Mouse (Mus musculus) kidney, postnatal 0 days (tissue): ENCODE data around the gene Ak3. TPM values are rescaled to one million over a fixed set of nuclear protein-coding genes. Genes with fewer than 3 reads are reported as not detected.
A peak's percentile ranks its signal among the peaks of the same experiment; 100 is the strongest.

ENCODE experiments used
- ATAC-seq: fragments of 200-750 bp; cut with Nextera tagmentation; replicated peaks from 2 replicates; pipeline ENCODE4 v1.8.0; 2017; ENCODE audit warnings: low read depth, moderate number of reproducible peaks, moderate TSS enrichment, moderate library complexity; ENCODE audit not compliant: low FRiP score
- DNase-seq: peaks from one replicate; pipeline ENCODE4 v3.0.0-alpha.2; 2016; ENCODE audit warnings: low spot score
- H3K27ac ChIP-seq: fragments of 300-500 bp; sonication (generic); 2 replicates; pipeline ENCODE4 v1.5.1; 2014; ENCODE audit warnings: mild to moderate bottlenecking
- H3K27me3 ChIP-seq: fragments of 300-500 bp; sonication (generic); 2 replicates; pipeline ENCODE4 v1.6.1; 2014; ENCODE audit warnings: low read length, mixed read lengths; ENCODE audit not compliant: insufficient read depth
- H3K36me3 ChIP-seq: fragments of 300-500 bp; sonication (generic); 2 replicates; pipeline ENCODE4 v1.6.1; 2014; ENCODE audit warnings: low read length, mixed read lengths; ENCODE audit not compliant: insufficient read depth
- H3K4me1 ChIP-seq: fragments of 300-500 bp; sonication (generic); replicated peaks from 2 replicates; pipeline ENCODE4 v1.6.1; 2014; ENCODE audit warnings: antibody characterized with exemption, low read length, mixed read lengths; ENCODE audit not compliant: insufficient read depth
- H3K4me2 ChIP-seq: fragments of 300-500 bp; sonication (generic); 2 replicates; pipeline ENCODE4 v1.6.1; 2014; ENCODE audit warnings: mild to moderate bottlenecking, low read length, moderate library complexity, mixed read lengths
- H3K4me3 ChIP-seq: fragments of 300-500 bp; sonication (generic); replicated peaks from 2 replicates; pipeline ENCODE4 v1.5.1; 2014; ENCODE audit warnings: low read depth, low read length
- H3K9ac ChIP-seq: fragments of 300-500 bp; sonication (generic); 2 replicates; pipeline ENCODE4 v1.6.1; 2014; ENCODE audit warnings: low read depth, low read length
- H3K9me3 ChIP-seq: fragments of 300-500 bp; sonication (generic); replicated peaks from 2 replicates; pipeline ENCODE4 v1.6.1; 2016; ENCODE audit warnings: low read length, inconsistent platforms, mixed read lengths
- CTCF ChIP-seq: IDR thresholded peaks from 2 replicates; pipeline ENCODE4 v1.5.1; 2016; ENCODE audit warnings: antibody characterized with exemption, low read depth, mild to moderate bottlenecking, moderate library complexity
- WGBS: fragments of 180-500 bp; shearing (Covaris S2); extraction: QIAGEN DNeasy Blood & Tissue Kit; methylation state at CpG from one replicate; pipeline ENCODE4 v1.1.7; 2014; 5-methylcytosine and 5-hydroxymethylcytosine counted together
- polyA plus RNA-seq: library from polyadenylated mRNA; unstranded; fragments of >200 nt; fragmentation: Nextera tagmentation; extraction: Ambion mirVana; gene quantifications from 2 replicates; pipeline ENCODE4 v1.2.1, GENCODE M21; 2015

The Ak3 gene
- polyA plus RNA-seq, 1 experiment from 2014 or later, result 105 TPM

GRCm38 (mm10) chr19:29045956-29046650 is 1.7 kb downstream of the Ak3 start:
- H3K27me3 ChIP-seq, result no peaks in the 10 kb centered on the region
- no peaks in the 10 kb centered on the region for H3K36me3 ChIP-seq
- no peak for TF ChIP-seq CTCF
- H3K9ac ChIP-seq, result peak overlapping the region; percentile 96; the same call in 1 of the 2 replicates
- peak overlapping the region; percentile 96 for H3K27ac ChIP-seq
- ATAC-seq (no peak; the same call in 1 of the 2 replicates), DNase-seq (peak; percentile 73)
- H3K4me1 ChIP-seq, result peaks cover 3% of the 10 kb centered on the region; the same call in 1 of the 2 replicates
- no peaks in the 10 kb centered on the region for H3K9me3 ChIP-seq
- H3K4me2 ChIP-seq, result peak overlapping the region; percentile 86
- 16% methylated on average over 15 of the region's 15 CpGs for WGBS
- H3K4me3 ChIP-seq, result peak overlapping the region; percentile 95

DNA sequence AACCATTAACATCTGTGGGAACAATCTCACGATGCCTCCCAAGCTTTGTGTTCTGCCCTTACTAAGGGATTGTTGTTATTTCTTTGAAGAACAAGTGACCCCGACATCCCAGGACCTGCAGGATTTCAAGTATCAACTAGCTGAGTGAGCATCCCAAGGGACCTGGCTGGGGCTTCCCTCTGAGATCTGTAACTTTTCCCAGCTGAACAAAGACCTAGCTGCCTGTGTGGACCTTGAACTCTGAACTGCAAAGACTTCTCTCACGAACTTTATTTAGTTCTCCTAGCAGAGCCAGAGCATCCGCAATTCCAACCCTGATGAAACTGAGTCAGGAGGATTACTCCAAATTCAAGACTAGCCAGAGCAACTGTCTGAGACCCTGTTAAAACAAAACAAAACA is 2.4 kb downstream of the Ak3 start:
- no peaks in the 10 kb centered on the region for H3K9me3 ChIP-seq
- no peak overlapping the region for H3K9ac ChIP-seq
- no peak for DNase-seq
- H3K36me3 ChIP-seq, result no peaks in the 10 kb centered on the region
- ATAC-seq, result no peak
- no peak for TF ChIP-seq CTCF
- H3K4me3 ChIP-seq, result no peak overlapping the region
- H3K4me2 ChIP-seq, result peak overlapping the region; percentile 86; the same call in 1 of the 2 replicates
- H3K4me1 ChIP-seq, result peaks cover 3% of the 10 kb centered on the region; the same call in 1 of the 2 replicates
- no peak overlapping the region for H3K27ac ChIP-seq
- 39% methylated on average over 4 of the region's 4 CpGs for WGBS
- no peaks in the 10 kb centered on the region for H3K27me3 ChIP-seq

DNA sequence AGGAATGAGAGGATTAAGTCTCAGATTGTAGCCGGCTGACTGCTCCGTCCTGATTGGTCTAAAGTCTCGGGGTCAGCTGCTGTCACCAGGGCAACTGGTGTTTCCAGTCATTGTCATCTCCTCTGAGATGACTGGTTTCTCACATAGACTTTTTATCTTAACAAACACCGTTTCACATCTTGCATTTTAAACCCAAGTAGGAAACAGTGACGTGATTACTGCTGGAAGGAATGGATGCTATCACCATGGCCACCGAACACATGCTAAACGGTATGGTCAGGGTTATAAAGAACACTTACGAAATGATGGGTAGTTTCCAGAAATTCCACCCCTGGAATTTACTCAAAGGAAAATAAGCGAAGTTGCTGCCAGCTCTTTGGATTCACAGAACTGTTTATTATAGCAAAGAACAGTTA is 3.4 kb downstream of the Ak3 start:
- Histone ChIP-seq H3K4me2 (no peak overlapping the region), H3K4me1 (peaks cover 3% of the 10 kb centered on the region; the same call in 1 of the 2 replicates), H3K27ac (no peak overlapping the region), H3K9ac (no peak overlapping the region), H3K4me3 (no peak overlapping the region), H3K36me3 (no peaks in the 10 kb centered on the region), H3K9me3 (no peaks in the 10 kb centered on the region), H3K27me3 (no peaks in the 10 kb centered on the region)
- no peak for ATAC-seq
- peak; percentile 34 for DNase-seq
- no peak for TF ChIP-seq CTCF
- 63% methylated on average over 9 of the region's 9 CpGs for WGBS

- TF ChIP-seq CTCF, result no peak
- Histone ChIP-seq H3K9me3 (no peaks in the 10 kb centered on the region), H3K4me2 (no peak overlapping the region), H3K27ac (no peak overlapping the region), H3K9ac (no peak overlapping the region), H3K4me1 (peaks cover 3% of the 10 kb centered on the region; the same call in 1 of the 2 replicates), H3K27me3 (no peaks in the 10 kb centered on the region), H3K36me3 (no peaks in the 10 kb centered on the region), H3K4me3 (no peak overlapping the region)
- ATAC-seq (no peak), DNase-seq (no peak)
- 78% methylated on average over 9 of the region's 9 CpGs for WGBS
Measured at GRCm38 (mm10) chr19:29042647-29043046, 5.1 kb downstream of the Ak3 start.

GRCm38 (mm10) chr19:29042143-29042542 is 5.6 kb downstream of the Ak3 start:
- Histone ChIP-seq H3K27me3 (no peaks in the 10 kb centered on the region), H3K4me3 (no peak overlapping the region), H3K4me1 (peaks cover 3% of the 10 kb centered on the region; the same call in 1 of the 2 replicates), H3K9me3 (no peaks in the 10 kb centered on the region), H3K4me2 (no peak overlapping the region), H3K27ac (no peak overlapping the region), H3K36me3 (0 out of 2 replicates have a peak, but pooled peaks cover 4% of the 10 kb centered on the region), H3K9ac (no peak overlapping the region)
- WGBS, result 65% methylated on average over 6 of the region's 6 CpGs
- TF ChIP-seq CTCF, result no peak
- no peak for DNase-seq
- ATAC-seq, result no peak

- Histone ChIP-seq H3K36me3 (0 out of 2 replicates have a peak, but pooled peaks cover 11% of the 10 kb centered on the region), H3K9me3 (no peaks in the 10 kb centered on the region), H3K4me2 (no peak overlapping the region), H3K27me3 (no peaks in the 10 kb centered on the region), H3K4me1 (peaks cover 3% of the 10 kb centered on the region; the same call in 1 of the 2 replicates), H3K27ac (no peak overlapping the region), H3K9ac (no peak overlapping the region), H3K4me3 (no peak overlapping the region)
- no peak for ATAC-seq
- 67% methylated on average over 4 of the region's 4 CpGs for WGBS
- TF ChIP-seq CTCF, result no peak
- no peak for DNase-seq
Measured at GRCm38 (mm10) chr19:29040206-29040605, 7.6 kb downstream of the Ak3 start.
